Mouse (Mus musculus) NIH3T3 (cell line): ENCODE measurements around the gene Shroom4.
A peak's percentile ranks its signal among the peaks of the same experiment; 100 is the strongest.
"Not testable (repeated sequence)": the region's sequence is repeated elsewhere in the genome, so short reads cannot be mapped to it uniquely, and the experiment has no call there.

Experiments used
- DNase-seq: peaks from one replicate; pipeline ENCODE4 v3.0.0-alpha.2; 2012; ENCODE audit warnings: low read depth

Shroom4 gene

GRCm38 (mm10) chrX:6399626-6400397, at the start of gene Shroom4:
Gene Shroom4, plus strand, starts transcription at chrX:6399854.
- peak; percentile 91 for DNase-seq

- DNase-seq = no peak
Measured at GRCm38 (mm10) chrX:6356876-6357275, 42.8 kb upstream of the Shroom4 start.

- DNase-seq = no peak
Measured at GRCm38 (mm10) chrX:6357503-6358114, 42.0 kb upstream of the Shroom4 start.

GRCm38 (mm10) chrX:6368822-6369221, 30.8 kb upstream of the Shroom4 start:
- peak; percentile 32 for DNase-seq

DNA sequence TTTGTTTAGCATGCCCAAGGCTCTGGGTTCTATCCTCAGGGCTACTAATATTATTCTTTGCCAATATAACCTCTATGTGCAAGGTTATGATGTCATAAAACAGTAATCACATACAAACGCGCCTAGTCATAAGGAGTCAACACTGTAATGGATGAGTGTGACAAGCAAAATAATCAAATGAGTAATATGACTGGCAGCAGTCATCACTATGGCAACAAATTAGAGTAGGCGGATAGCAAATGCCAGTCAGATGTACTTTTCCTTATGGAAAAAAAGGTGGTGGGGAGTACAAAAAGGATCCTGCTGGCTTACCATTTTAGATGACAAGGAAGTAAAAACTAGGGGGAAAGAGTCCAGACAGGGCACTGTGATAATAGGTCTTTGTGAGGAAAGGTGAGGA, 28.9 kb upstream of the Shroom4 start:
- DNase-seq = peak; percentile 62

GRCm38 (mm10) chrX:6393861-6394260, 5.8 kb upstream of the Shroom4 start:
- DNase-seq = no peak

GRCm38 (mm10) chrX:6399193-6399592, 461 bp upstream of the Shroom4 start:
- no peak for DNase-seq

- DNase-seq = peak; percentile 33
Measured at GRCm38 (mm10) chrX:6400398-6401020, 855 bp downstream of the Shroom4 start.

- no peak for DNase-seq
Measured at GRCm38 (mm10) chrX:6402921-6403320, 3.3 kb downstream of the Shroom4 start.

GRCm38 (mm10) chrX:6409114-6409513, 9.5 kb downstream of the Shroom4 start:
- DNase-seq = no peak

DNA sequence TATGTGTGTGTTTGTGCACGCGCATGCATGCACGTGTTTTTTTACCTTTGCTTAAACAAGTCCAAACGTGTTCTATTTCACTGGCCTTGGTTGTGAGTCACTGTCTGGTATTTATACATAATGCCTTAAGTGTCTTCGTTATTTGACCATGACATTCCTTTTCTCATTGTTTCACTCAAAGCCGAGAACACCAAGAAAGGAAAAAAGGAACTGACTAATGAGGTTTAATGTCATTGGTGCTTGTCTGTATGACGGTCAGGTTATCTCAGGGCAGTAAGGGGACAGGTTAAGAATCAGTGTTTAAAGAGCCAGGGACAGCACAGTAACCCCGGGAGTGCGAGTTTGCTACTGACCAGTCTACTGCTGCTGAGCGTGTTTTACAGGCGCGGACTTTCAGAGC, 15.8 kb downstream of the Shroom4 start:
- no peak for DNase-seq

DNA sequence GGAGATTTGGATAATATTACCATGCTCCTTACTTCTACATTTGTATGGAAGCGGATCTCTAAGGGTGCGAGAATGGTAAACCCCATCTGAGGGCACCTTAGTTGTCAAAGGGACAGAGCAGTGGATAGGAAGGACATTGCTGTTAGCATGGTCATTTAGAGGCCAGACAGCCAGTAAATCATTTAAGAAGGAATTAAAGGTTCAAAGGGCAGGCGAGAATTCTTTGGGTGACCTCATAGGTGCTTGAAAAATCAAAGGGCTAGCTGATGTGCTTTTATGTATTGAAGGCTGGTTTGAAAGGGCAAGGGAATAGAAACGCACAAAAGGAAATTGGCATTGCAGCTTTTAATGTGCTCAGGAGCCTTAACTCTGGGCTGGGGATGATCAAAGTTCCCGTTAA, 16.3 kb downstream of the Shroom4 start:
- DNase-seq = no peak

GRCm38 (mm10) chrX:6418140-6418539, 18.5 kb downstream of the Shroom4 start:
- DNase-seq = no peak

- no peak for DNase-seq
Measured at GRCm38 (mm10) chrX:6435260-6435659, 35.6 kb downstream of the Shroom4 start.

- DNase-seq = peak; percentile 8
Measured at GRCm38 (mm10) chrX:6446422-6446821, 46.8 kb downstream of the Shroom4 start.

DNA sequence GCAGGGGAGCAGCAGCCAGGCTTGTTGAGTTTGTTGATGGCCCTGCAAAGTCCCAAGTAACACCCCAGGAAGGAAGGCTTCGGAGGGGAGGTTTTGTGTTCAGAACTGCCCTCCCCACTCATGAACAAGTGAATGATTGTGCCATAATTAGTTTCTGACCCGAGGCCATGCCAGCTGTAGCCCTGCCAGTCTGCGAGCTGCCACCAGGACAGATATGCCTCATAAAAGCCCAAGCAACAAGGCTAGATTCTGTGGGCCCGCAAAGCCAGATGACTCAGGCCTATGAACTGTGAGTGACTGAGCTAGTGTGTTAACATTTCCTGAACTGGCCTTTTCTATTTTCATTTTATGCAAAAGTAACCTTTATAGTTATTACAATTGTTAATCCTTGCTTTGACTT, 48.3 kb downstream of the Shroom4 start:
- DNase-seq = peak; percentile 67

DNA sequence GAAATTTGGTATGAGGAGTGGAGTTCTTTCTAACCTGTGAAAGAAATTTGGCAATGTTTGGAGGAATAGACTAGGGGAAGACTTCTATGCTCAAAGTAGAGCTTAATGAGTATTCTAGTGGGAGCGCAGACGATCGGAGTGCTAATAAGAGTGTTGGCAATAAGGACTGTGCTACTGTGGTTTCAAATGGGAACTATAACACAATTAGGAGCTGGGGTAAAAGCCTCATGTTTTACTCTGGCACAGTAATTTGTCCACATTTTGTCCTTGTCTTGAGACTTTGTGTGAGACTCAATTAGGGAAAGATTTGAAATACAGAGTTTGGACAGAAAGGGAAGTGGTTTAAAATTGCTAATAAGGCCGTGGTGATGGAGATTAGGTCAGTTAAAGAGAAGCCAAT, 53.6 kb downstream of the Shroom4 start:
- no peak for DNase-seq

DNA sequence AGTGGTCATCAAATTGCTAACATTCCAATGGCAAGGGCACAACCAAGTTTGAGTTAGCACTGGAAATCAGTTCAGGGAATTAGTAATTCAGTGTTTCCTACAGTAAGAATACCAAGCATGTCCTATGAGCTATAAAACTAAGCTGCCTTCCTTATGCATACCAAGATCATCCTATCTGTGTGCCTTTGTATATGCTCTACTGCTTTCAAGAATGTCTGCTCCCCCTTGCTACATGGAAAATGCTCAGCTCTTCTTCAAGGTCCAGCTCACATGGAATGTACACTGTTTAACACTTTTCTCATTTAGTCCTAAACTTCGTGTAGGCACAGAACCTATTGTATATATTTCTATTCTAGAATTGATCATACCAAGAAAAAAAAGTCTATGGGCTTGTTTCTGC, 69.6 kb downstream of the Shroom4 start:
- not testable (repeated sequence) for DNase-seq

- not testable (repeated sequence) for DNase-seq
Measured at GRCm38 (mm10) chrX:6472563-6472962, 72.9 kb downstream of the Shroom4 start.

DNA sequence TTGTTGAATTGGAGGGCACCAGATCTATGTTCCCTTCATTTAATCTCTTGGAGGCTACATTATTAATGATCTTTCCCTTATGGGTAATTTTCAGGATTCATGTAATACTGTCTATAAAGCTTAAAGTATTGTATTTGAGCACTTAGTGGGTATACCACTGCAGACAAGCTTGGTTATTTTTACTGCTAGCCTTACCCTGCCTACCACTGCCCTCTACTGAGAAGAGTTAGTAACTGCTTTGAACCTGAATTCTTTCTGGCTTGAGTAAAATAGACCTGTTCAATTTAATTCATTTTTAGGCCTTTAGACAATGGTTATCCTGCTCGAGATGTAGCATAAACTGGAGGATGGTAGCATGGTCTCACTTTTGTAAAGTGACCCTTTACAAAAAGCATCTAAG, 75.5 kb downstream of the Shroom4 start:
- peak; percentile 66 for DNase-seq

GRCm38 (mm10) chrX:6482268-6482667, 82.6 kb downstream of the Shroom4 start:
- DNase-seq = peak; percentile 30

DNA sequence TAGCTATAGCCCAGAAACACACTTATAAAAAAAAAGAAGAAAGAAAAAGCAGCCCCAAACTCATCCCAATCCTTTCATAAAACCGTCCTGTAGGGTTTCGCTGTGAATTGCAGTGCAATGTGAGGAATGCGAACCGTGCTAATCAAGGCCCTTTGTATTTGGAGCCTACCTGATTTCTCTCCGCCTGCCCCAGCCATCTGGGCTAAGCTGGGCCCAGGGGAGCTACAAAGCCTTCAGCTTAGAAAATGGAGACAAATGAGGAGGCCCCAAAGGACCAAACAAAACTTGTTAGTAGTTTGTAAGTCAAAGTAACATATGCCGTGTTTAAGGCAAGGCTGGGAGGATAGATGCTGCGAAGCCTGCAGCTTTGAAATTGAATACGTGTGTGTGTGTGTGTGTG, 84.2 kb downstream of the Shroom4 start:
- DNase-seq = no peak

DNA sequence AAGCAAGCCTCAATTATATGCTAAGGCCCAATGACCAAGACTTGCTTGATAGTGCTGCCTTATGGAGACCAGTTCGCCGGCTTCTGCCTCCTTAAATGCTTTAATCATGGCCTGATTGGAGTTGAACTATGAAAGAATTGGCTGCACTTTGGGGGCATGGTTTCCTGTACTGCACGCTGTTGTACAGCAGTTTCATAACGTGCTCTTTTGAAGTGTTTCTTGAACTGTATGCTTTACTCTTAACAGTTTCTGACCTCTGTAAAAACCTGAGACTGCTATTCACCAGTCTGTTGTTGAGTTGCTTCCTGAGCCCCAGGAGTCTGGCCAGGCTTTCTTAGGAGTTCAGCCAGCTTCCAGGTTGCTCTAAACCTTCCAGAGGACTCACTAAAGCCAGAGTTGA, 90.8 kb downstream of the Shroom4 start:
- no peak for DNase-seq
